Comparison of ENCODE assay signal across 12 mouse cellular contexts in genomic region chr6:94774871-94775270, GRCm38 (mm10).
DNase-seq lines count a peak whose midpoint lies in the region; ATAC-seq lines count a peak whose summit lies in the region.
"Had no signal": no experiment of that assay in that cellular context is flagged by ENCODE, and none has a peak within 500 bp of the region (broad histone marks: within the 10 kb centered on the region; RNA-seq: fewer than 3 reads in every experiment).

No protein-coding gene starts in this region.

- H3K4me2 ChIP-seq in midbrain, embryonic 16.5 days (ENCODE audit: low read length): no peak overlapping the region
- no peak overlapping the region for H3K4me2 ChIP-seq in hindbrain, embryonic 12.5 days (replicated peaks)
- no peak overlapping the region for H3K4me2 ChIP-seq in limb, embryonic 15.5 days

- ATAC-seq in midbrain, embryonic 16.5 days: no peak
- ATAC-seq in hindbrain, embryonic 12.5 days (ENCODE audit: low FRiP score): no peak
- no peak for ATAC-seq in limb, embryonic 15.5 days (ENCODE audit: insufficient number of reproducible peaks, low FRiP score, low TSS enrichment, low read depth)
- no peak for ATAC-seq in cerebellum, adult (ENCODE audit: insufficient number of reproducible peaks, low FRiP score, low TSS enrichment)
- no peak for ATAC-seq in activated CD4-positive, CD25-positive, alpha-beta regulatory T cell, adult 4 months

- DNase-seq in midbrain, embryonic 10.5 days (ENCODE audit: low spot score): no peak
- DNase-seq in frontal cortex, postnatal 14 days (ENCODE audit: low spot score in 2 of 2): no peak
- DNase-seq: adrenal gland, postnatal 14 days; cerebellum, adult 18-20 months; gastrocnemius, postnatal 36 days; lung, postnatal 4 days; thymus, adult 18-20 months had no signal

- H3K4me3 ChIP-seq in midbrain, embryonic 10.5 days: no peak overlapping the region
- no peak overlapping the region for H3K4me3 ChIP-seq in midbrain, embryonic 16.5 days (ENCODE audit: low read depth, low read length)
- no peak overlapping the region for H3K4me3 ChIP-seq in hindbrain, embryonic 12.5 days
- H3K4me3 ChIP-seq in limb, embryonic 15.5 days: no peak overlapping the region

- H3K27me3 ChIP-seq in midbrain, embryonic 10.5 days (ENCODE audit: low read depth, poor library complexity, severe bottlenecking): 0 out of 2 replicates have a peak, but pooled peaks cover 8% of the 10 kb centered on the region
- no peaks in the 10 kb centered on the region; the same call in 1 of the 2 replicates for H3K27me3 ChIP-seq in midbrain, embryonic 16.5 days (ENCODE audit: control insufficient read depth, insufficient read depth, low read depth, low read length)
- no peaks in the 10 kb centered on the region for H3K27me3 ChIP-seq in hindbrain, embryonic 12.5 days
- no peaks in the 10 kb centered on the region for H3K27me3 ChIP-seq in limb, embryonic 15.5 days

- no peaks in the 10 kb centered on the region for H3K36me3 ChIP-seq in midbrain, embryonic 10.5 days
- H3K36me3 ChIP-seq in midbrain, embryonic 16.5 days (ENCODE audit: control insufficient read depth, insufficient read depth, low read length): no peaks in the 10 kb centered on the region
- no peaks in the 10 kb centered on the region for H3K36me3 ChIP-seq in hindbrain, embryonic 12.5 days
- H3K36me3 ChIP-seq in limb, embryonic 15.5 days: no peaks in the 10 kb centered on the region

- no peaks in the 10 kb centered on the region; the same call in 1 of the 2 replicates for H3K9me3 ChIP-seq in midbrain, embryonic 10.5 days (replicated peaks)
- H3K9me3 ChIP-seq in midbrain, embryonic 16.5 days (replicated peaks; ENCODE audit: control insufficient read depth, low read length, poor library complexity, severe bottlenecking): no peaks in the 10 kb centered on the region
- H3K9me3 ChIP-seq in hindbrain, embryonic 12.5 days (replicated peaks): no peaks in the 10 kb centered on the region
- no peaks in the 10 kb centered on the region for H3K9me3 ChIP-seq in limb, embryonic 15.5 days

- H3K9ac ChIP-seq in midbrain, embryonic 16.5 days (ENCODE audit: low read depth, low read length): no peak overlapping the region
- H3K9ac ChIP-seq in hindbrain, embryonic 12.5 days: no peak overlapping the region
- H3K9ac ChIP-seq in limb, embryonic 15.5 days: no peak overlapping the region

- 97% methylated on average over 3 of the region's 3 CpGs for WGBS in midbrain, embryonic 10.5 days
- 98% methylated on average over 3 of the region's 3 CpGs for WGBS in midbrain, embryonic 16.5 days
- WGBS in hindbrain, embryonic 12.5 days: 98% methylated on average over 3 of the region's 3 CpGs
- WGBS in limb, embryonic 15.5 days: 89% methylated on average over 3 of the region's 3 CpGs

- peak overlapping the region; percentile 96 for H3K27ac ChIP-seq in midbrain, embryonic 10.5 days (replicated peaks)
- H3K27ac ChIP-seq in midbrain, embryonic 16.5 days (ENCODE audit: low read length): no peak overlapping the region
- H3K27ac ChIP-seq in hindbrain, embryonic 12.5 days: peak overlapping the region; percentile 93
- peak overlapping the region; percentile 78 for H3K27ac ChIP-seq in limb, embryonic 15.5 days

- H3K4me1 ChIP-seq in midbrain, embryonic 10.5 days: peaks cover 59% of the 10 kb centered on the region
- peaks cover 22% of the 10 kb centered on the region for H3K4me1 ChIP-seq in midbrain, embryonic 16.5 days (ENCODE audit: control insufficient read depth, insufficient read depth, low read length)
- peaks cover 34% of the 10 kb centered on the region for H3K4me1 ChIP-seq in hindbrain, embryonic 12.5 days
- peaks cover 43% of the 10 kb centered on the region for H3K4me1 ChIP-seq in limb, embryonic 15.5 days
